Mouse (Mus musculus): ENCODE measurements around the gene P2rx5. TPM values are rescaled to one million over a fixed set of nuclear protein-coding genes. Genes with fewer than 3 reads are reported as not detected.

P2rx5 gene
- polyA plus RNA-seq (2014; fragmentation: Nextera tagmentation; extraction: Ambion mirVana): 0.39 and 0.57 TPM in 2 replicates

GRCm38 (mm10) chr11:73159957-73160810 lies at the start of gene P2rx5:
Gene P2rx5 (plus strand): TSS chr11:73160421.
- 3% methylated on average over 49 of the region's 49 CpGs for WGBS
- H3K4me2 ChIP-seq (ENCODE audit: low read depth, low read length): peak within 1 kb of the TSS; percentile 78
- no peak within 1 kb of the TSS for H3K27ac ChIP-seq (ENCODE audit: low read depth, low read length)
- 0 out of 2 replicates have a peak, but pooled peaks cover 2% of the 10 kb centered on the region for H3K4me1 ChIP-seq (ENCODE audit: control insufficient read depth, insufficient read depth, low read length)
- peaks cover 6% of the 10 kb centered on the region; the same call in 1 of the 2 replicates for H3K27me3 ChIP-seq (ENCODE audit: control insufficient read depth, insufficient read depth, low read length)
- H3K9me3 ChIP-seq (ENCODE audit: control insufficient read depth, low read length): no peaks in the 10 kb centered on the region
- no peaks in the 10 kb centered on the region for H3K36me3 ChIP-seq (ENCODE audit: control insufficient read depth, insufficient read depth, low read length)
- H3K9ac ChIP-seq (replicated peaks; ENCODE audit: low read depth, low read length): peak within 1 kb of the TSS; percentile 53; the same call in 1 of the 2 replicates
- peak within 1 kb of the TSS; percentile 38 for H3K4me3 ChIP-seq (ENCODE audit: low read depth, low read length)
- peak; percentile 74 for ATAC-seq (ENCODE audit: low read depth)

- H3K4me1 ChIP-seq (ENCODE audit: control insufficient read depth, insufficient read depth, low read length): no peaks in the 10 kb centered on the region
- H3K9me3 ChIP-seq (ENCODE audit: control insufficient read depth, low read length): no peaks in the 10 kb centered on the region
- H3K27ac ChIP-seq (ENCODE audit: low read depth, low read length): no peak overlapping the region
- H3K36me3 ChIP-seq (ENCODE audit: control insufficient read depth, insufficient read depth, low read length): no peaks in the 10 kb centered on the region
- no peaks in the 10 kb centered on the region for H3K27me3 ChIP-seq (ENCODE audit: control insufficient read depth, insufficient read depth, low read length)
- H3K4me2 ChIP-seq (ENCODE audit: low read depth, low read length): no peak overlapping the region
- no peak overlapping the region for H3K9ac ChIP-seq (replicated peaks; ENCODE audit: low read depth, low read length)
- WGBS: 79% methylated on average over 6 of the region's 6 CpGs
- no peak overlapping the region for H3K4me3 ChIP-seq (ENCODE audit: low read depth, low read length)
- no peak for ATAC-seq (ENCODE audit: low read depth)
Observed at GRCm38 (mm10) chr11:73111414-73111813, 48.8 kb upstream of the P2rx5 start.

GRCm38 (mm10) chr11:73126495-73126894 lies 33.7 kb upstream of the P2rx5 start:
- no peak overlapping the region for H3K4me3 ChIP-seq (ENCODE audit: low read depth, low read length)
- H3K4me2 ChIP-seq (ENCODE audit: low read depth, low read length): no peak overlapping the region
- H3K9ac ChIP-seq (replicated peaks; ENCODE audit: low read depth, low read length): no peak overlapping the region
- ATAC-seq (ENCODE audit: low read depth): no peak
- 96% methylated on average over 6 of the region's 6 CpGs for WGBS
- no peaks in the 10 kb centered on the region for H3K27me3 ChIP-seq (ENCODE audit: control insufficient read depth, insufficient read depth, low read length)
- no peaks in the 10 kb centered on the region for H3K36me3 ChIP-seq (ENCODE audit: control insufficient read depth, insufficient read depth, low read length)
- no peaks in the 10 kb centered on the region for H3K4me1 ChIP-seq (ENCODE audit: control insufficient read depth, insufficient read depth, low read length)
- H3K9me3 ChIP-seq (ENCODE audit: control insufficient read depth, low read length): no peaks in the 10 kb centered on the region
- H3K27ac ChIP-seq (ENCODE audit: low read depth, low read length): no peak overlapping the region

GRCm38 (mm10) chr11:73131020-73131419 lies 29.2 kb upstream of the P2rx5 start:
- H3K9me3 ChIP-seq (ENCODE audit: control insufficient read depth, low read length): no peaks in the 10 kb centered on the region
- ATAC-seq (ENCODE audit: low read depth): no peak
- H3K36me3 ChIP-seq (ENCODE audit: control insufficient read depth, insufficient read depth, low read length): no peaks in the 10 kb centered on the region
- H3K9ac ChIP-seq (replicated peaks; ENCODE audit: low read depth, low read length): no peak overlapping the region
- H3K4me2 ChIP-seq (ENCODE audit: low read depth, low read length): no peak overlapping the region
- no peak overlapping the region for H3K27ac ChIP-seq (ENCODE audit: low read depth, low read length)
- WGBS: 88% methylated on average over 7 of the region's 7 CpGs
- H3K27me3 ChIP-seq (ENCODE audit: control insufficient read depth, insufficient read depth, low read length): no peaks in the 10 kb centered on the region
- no peak overlapping the region for H3K4me3 ChIP-seq (ENCODE audit: low read depth, low read length)
- H3K4me1 ChIP-seq (ENCODE audit: control insufficient read depth, insufficient read depth, low read length): no peaks in the 10 kb centered on the region

GRCm38 (mm10) chr11:73132999-73133398 lies 27.2 kb upstream of the P2rx5 start:
- no peak overlapping the region for H3K9ac ChIP-seq (replicated peaks; ENCODE audit: low read depth, low read length)
- H3K27me3 ChIP-seq (ENCODE audit: control insufficient read depth, insufficient read depth, low read length): no peaks in the 10 kb centered on the region
- H3K9me3 ChIP-seq (ENCODE audit: control insufficient read depth, low read length): no peaks in the 10 kb centered on the region
- no peak for ATAC-seq (ENCODE audit: low read depth)
- H3K4me3 ChIP-seq (ENCODE audit: low read depth, low read length): no peak overlapping the region
- no peaks in the 10 kb centered on the region for H3K4me1 ChIP-seq (ENCODE audit: control insufficient read depth, insufficient read depth, low read length)
- no peaks in the 10 kb centered on the region for H3K36me3 ChIP-seq (ENCODE audit: control insufficient read depth, insufficient read depth, low read length)
- WGBS: 97% methylated on average over 6 of the region's 6 CpGs
- no peak overlapping the region for H3K27ac ChIP-seq (ENCODE audit: low read depth, low read length)
- no peak overlapping the region for H3K4me2 ChIP-seq (ENCODE audit: low read depth, low read length)

- no peak for ATAC-seq (ENCODE audit: low read depth)
- Histone ChIP-seq H3K4me3 (ENCODE audit: low read depth, low read length) (no peak overlapping the region), H3K9ac (replicated peaks; ENCODE audit: low read depth, low read length) (no peak overlapping the region), H3K27me3 (ENCODE audit: control insufficient read depth, insufficient read depth, low read length) (no peaks in the 10 kb centered on the region), H3K9me3 (ENCODE audit: control insufficient read depth, low read length) (no peaks in the 10 kb centered on the region), H3K27ac (ENCODE audit: low read depth, low read length) (no peak overlapping the region), H3K36me3 (ENCODE audit: control insufficient read depth, insufficient read depth, low read length) (no peaks in the 10 kb centered on the region), H3K4me1 (ENCODE audit: control insufficient read depth, insufficient read depth, low read length) (no peaks in the 10 kb centered on the region), H3K4me2 (ENCODE audit: low read depth, low read length) (no peak overlapping the region)
- WGBS: 94% methylated on average over 5 of the region's 5 CpGs
Observed at GRCm38 (mm10) chr11:73134222-73134621, 26.0 kb upstream of the P2rx5 start.

GRCm38 (mm10) chr11:73136587-73136986 lies 23.6 kb upstream of the P2rx5 start:
- WGBS: 55% methylated on average over 6 of the region's 6 CpGs
- no peak overlapping the region for H3K4me3 ChIP-seq (ENCODE audit: low read depth, low read length)
- no peak overlapping the region for H3K27ac ChIP-seq (ENCODE audit: low read depth, low read length)

GRCm38 (mm10) chr11:73137116-73137515 lies 23.1 kb upstream of the P2rx5 start:
- ATAC-seq (ENCODE audit: low read depth): no peak
- H3K27me3 ChIP-seq (ENCODE audit: control insufficient read depth, insufficient read depth, low read length): no peaks in the 10 kb centered on the region

More at GRCm38 (mm10) chr11:73136587-73136986, 23.6 kb upstream of the P2rx5 start:
- Histone ChIP-seq H3K36me3 (ENCODE audit: control insufficient read depth, insufficient read depth, low read length) (no peaks in the 10 kb centered on the region), H3K4me1 (ENCODE audit: control insufficient read depth, insufficient read depth, low read length) (no peaks in the 10 kb centered on the region), H3K4me2 (ENCODE audit: low read depth, low read length) (peak overlapping the region; percentile 80), H3K9me3 (ENCODE audit: control insufficient read depth, low read length) (no peaks in the 10 kb centered on the region), H3K9ac (replicated peaks; ENCODE audit: low read depth, low read length) (0 out of 2 replicates have a peak overlapping the region, but pooled peaks have one; percentile 3), H3K27me3 (ENCODE audit: control insufficient read depth, insufficient read depth, low read length) (no peaks in the 10 kb centered on the region)
- no peak for ATAC-seq (ENCODE audit: low read depth)

More at GRCm38 (mm10) chr11:73137116-73137515, 23.1 kb upstream of the P2rx5 start:
- Histone ChIP-seq H3K27ac (ENCODE audit: low read depth, low read length) (no peak overlapping the region), H3K4me1 (ENCODE audit: control insufficient read depth, insufficient read depth, low read length) (no peaks in the 10 kb centered on the region), H3K9me3 (ENCODE audit: control insufficient read depth, low read length) (no peaks in the 10 kb centered on the region), H3K36me3 (ENCODE audit: control insufficient read depth, insufficient read depth, low read length) (no peaks in the 10 kb centered on the region), H3K9ac (replicated peaks; ENCODE audit: low read depth, low read length) (0 out of 2 replicates have a peak overlapping the region, but pooled peaks have one; percentile 72), H3K4me3 (ENCODE audit: low read depth, low read length) (peak overlapping the region; percentile 78), H3K4me2 (ENCODE audit: low read depth, low read length) (peak overlapping the region; percentile 80)
- 38% methylated on average over 11 of the region's 11 CpGs for WGBS

Data from neural tube, embryonic 14.5 days (tissue).